Mouse (Mus musculus): ENCODE measurements around the gene Tstd3.

DNA sequence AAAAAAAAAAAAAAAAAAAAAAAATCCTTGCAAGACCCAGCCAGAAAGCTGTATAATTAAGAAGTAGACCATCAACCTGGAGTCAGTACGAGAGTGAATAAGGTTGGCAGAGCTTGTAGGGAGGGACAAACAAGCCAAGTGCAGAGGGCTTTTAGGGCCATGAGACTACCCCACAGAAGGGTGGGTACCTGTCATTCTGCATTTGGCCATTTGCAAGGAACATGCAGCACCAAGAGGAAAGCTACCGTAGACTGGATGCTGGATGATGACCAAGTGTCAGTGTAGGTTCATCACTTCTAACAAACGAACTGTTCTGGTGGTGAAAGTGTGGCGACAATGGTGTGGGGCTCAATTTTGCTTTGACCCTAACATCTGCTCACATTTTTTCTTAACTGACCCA lies 22.8 kb upstream of the Tstd3 start:
- TF ChIP-seq POLR2A (IDR thresholded peaks at IDR 0.05; ENCODE audit: insufficient read depth, low read depth, low read length) = no peak
- TF ChIP-seq CTCF (IDR thresholded peaks at IDR 0.05; ENCODE audit: insufficient read depth, low read depth, low read length) = no peak

All from olfactory bulb, adult 2 months (tissue).